Mouse (Mus musculus) limb, embryonic 15.5 days (tissue): Measurements from ENCODE around the gene Wfdc16. TPM values are rescaled to one million over a fixed set of nuclear protein-coding genes. Genes with fewer than 3 reads are reported as not detected.
"Not testable (repeated sequence)": the region's sequence is repeated elsewhere in the genome, so short reads cannot be mapped to it uniquely, and the experiment has no call there.

Source experiments
- ATAC-seq: fragments of 200-750 bp; cut with Nextera tagmentation; 2 replicates; pipeline ENCODE4 v1.8.0; 2017; ENCODE audit warnings: low read depth, moderate TSS enrichment; ENCODE audit not compliant: insufficient number of reproducible peaks, low FRiP score, low TSS enrichment
- H3K27ac ChIP-seq: fragments of 300-500 bp; sonication (generic); 2 replicates; pipeline ENCODE4 v1.5.1; 2015; ENCODE audit warnings: moderate library complexity, mild to moderate bottlenecking, inconsistent platforms
- H3K27me3 ChIP-seq: fragments of 300-500 bp; sonication (generic); 2 replicates; pipeline ENCODE4 v1.6.1; 2015; ENCODE audit warnings: inconsistent platforms
- H3K36me3 ChIP-seq: fragments of 300-500 bp; sonication (generic); 2 replicates; pipeline ENCODE4 v1.6.1; 2015; ENCODE audit warnings: inconsistent platforms
- H3K4me1 ChIP-seq: fragments of 300-500 bp; sonication (generic); 2 replicates; pipeline ENCODE4 v1.6.1; 2015; ENCODE audit warnings: inconsistent platforms
- H3K4me2 ChIP-seq: fragments of 300-500 bp; sonication (generic); 2 replicates; pipeline ENCODE4 v1.6.1; 2015; ENCODE audit warnings: mild to moderate bottlenecking, inconsistent platforms
- H3K4me3 ChIP-seq: fragments of 300-500 bp; sonication (generic); 2 replicates; pipeline ENCODE4 v1.5.1; 2015; ENCODE audit warnings: mild to moderate bottlenecking, inconsistent platforms
- H3K9ac ChIP-seq: fragments of 300-500 bp; sonication (generic); 2 replicates; pipeline ENCODE4 v1.6.1; 2015; ENCODE audit warnings: inconsistent platforms
- H3K9me3 ChIP-seq: fragments of 300-500 bp; sonication (generic); 2 replicates; pipeline ENCODE4 v1.6.1; 2016; ENCODE audit warnings: inconsistent platforms
- WGBS: fragments of 180-500 bp; shearing (Covaris S2); methylation state at CpG from one replicate; pipeline ENCODE4 v1.1.7; 2015; 5-methylcytosine and 5-hydroxymethylcytosine counted together
- polyA plus RNA-seq: library from polyadenylated mRNA; unstranded; fragments of >200 nt; fragmentation: Nextera tagmentation; extraction: Ambion mirVana; gene quantifications from 2 replicates; pipeline ENCODE4 v1.2.1, GENCODE M21; 2015

Wfdc16 gene
- polyA plus RNA-seq, 1 experiment from 2014 or later = not detected

DNA sequence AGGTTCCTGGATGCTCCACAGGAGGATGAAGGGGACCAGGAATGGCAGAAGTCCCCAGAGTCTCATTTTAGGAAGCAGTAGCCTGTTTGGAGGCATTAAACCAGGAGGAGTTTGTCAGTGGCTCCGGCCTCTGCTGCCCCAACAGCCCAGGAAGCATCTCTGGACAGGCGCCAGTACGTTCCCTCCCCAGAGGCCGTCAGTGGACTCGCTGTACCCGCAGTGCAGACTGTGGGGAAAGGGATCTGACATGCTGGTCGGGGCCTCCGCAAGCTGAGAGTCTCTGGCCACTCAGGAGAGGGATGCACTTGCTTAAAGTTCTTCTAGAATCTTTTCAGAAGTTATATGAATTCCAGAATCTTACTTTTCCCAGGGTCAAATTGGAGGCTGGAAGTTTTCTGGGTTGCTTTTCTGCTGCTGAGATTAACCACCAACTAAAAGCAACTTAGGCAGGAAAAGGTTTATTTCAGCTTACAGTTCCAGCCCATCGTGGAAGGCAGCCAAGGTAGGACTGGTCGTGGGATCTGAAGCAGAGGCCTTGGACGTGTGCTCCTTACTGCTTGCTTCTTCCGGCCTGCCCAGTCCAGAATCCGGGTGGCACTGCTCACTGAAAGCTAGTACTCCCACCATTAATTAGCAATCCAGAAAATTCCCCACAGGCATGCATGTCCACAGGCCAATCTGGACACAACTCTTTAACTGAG lies 53.4 kb downstream of the Wfdc16 start, which contains the start of gene Wfdc6a:
Gene Wfdc6a, minus strand, starts transcription at position 423 of the 701 bp plus-strand sequence.
- H3K4me3 ChIP-seq, H3K4me1 ChIP-seq, H3K27me3 ChIP-seq, ATAC-seq, H3K4me2 ChIP-seq, H3K36me3 ChIP-seq, H3K9ac ChIP-seq, H3K9me3 ChIP-seq, H3K27ac ChIP-seq: not testable (repeated sequence)
- 50% methylated on average over 13 of the region's 13 CpGs for WGBS

Other genes starting within 250 kb of the Wfdc16 start
- gene Slpi, start 249.7 kb downstream of the Wfdc16 start, polyA plus RNA-seq = 4.3 TPM in 2 replicates
- gene Rbpjl, start 235.7 kb downstream of the Wfdc16 start, polyA plus RNA-seq = 1.2 and 1.3 TPM in 2 replicates
- 108 and 113 TPM in 2 replicates for gene Matn4, start 233.6 kb downstream of the Wfdc16 start, polyA plus RNA-seq
- gene Sdc4, start 194.9 kb downstream of the Wfdc16 start, polyA plus RNA-seq = 107 and 110 TPM in 2 replicates
- gene Sys1, start 181.8 kb downstream of the Wfdc16 start, polyA plus RNA-seq = 54.5 and 61.2 TPM in 2 replicates
- gene Gm20458, start 177.8 kb downstream of the Wfdc16 start, polyA plus RNA-seq = 11.0 and 12.2 TPM in 2 replicates
- not detected in 2 replicates for gene Trp53tg5, start 165.1 kb downstream of the Wfdc16 start, polyA plus RNA-seq
- 6.3 and 6.9 TPM in 2 replicates for gene Dbndd2, start 152.7 kb downstream of the Wfdc16 start, polyA plus RNA-seq
- gene Pigt, start 141.3 kb downstream of the Wfdc16 start, polyA plus RNA-seq = 65.0 and 67.5 TPM in 2 replicates
- gene Wfdc2, start 76.4 kb downstream of the Wfdc16 start, polyA plus RNA-seq = 18.3 and 31.2 TPM in 2 replicates
- not detected in 2 replicates for gene Spint3, start 65.3 kb downstream of the Wfdc16 start, polyA plus RNA-seq
- gene Wfdc6a, start 53.3 kb downstream of the Wfdc16 start, polyA plus RNA-seq = 0.19 TPM in 1 of 2 replicates, not detected in the other
- gene Eppin, start 45.2 kb downstream of the Wfdc16 start, polyA plus RNA-seq = not detected in 2 replicates
- not detected in 2 replicates for gene Wfdc6b, start 25.3 kb downstream of the Wfdc16 start, polyA plus RNA-seq
- gene Wfdc8, start 25.2 kb downstream of the Wfdc16 start, polyA plus RNA-seq = not detected in 2 replicates
- gene Wfdc10, start 17.2 kb upstream of the Wfdc16 start, polyA plus RNA-seq = not detected in 2 replicates
- not detected in 2 replicates for gene Wfdc9, start 17.8 kb upstream of the Wfdc16 start, polyA plus RNA-seq
- gene Wfdc11, start 35.3 kb upstream of the Wfdc16 start, polyA plus RNA-seq = not detected in 2 replicates
- gene Wfdc13, start 46.3 kb upstream of the Wfdc16 start, polyA plus RNA-seq = 0.18 TPM in 1 of 2 replicates, not detected in the other
- not detected in 2 replicates for gene Spint4, start 59.7 kb upstream of the Wfdc16 start, polyA plus RNA-seq
- gene Spint5, start 76.5 kb upstream of the Wfdc16 start, polyA plus RNA-seq = not detected in 2 replicates
- gene Wfdc3, start 107.1 kb upstream of the Wfdc16 start, polyA plus RNA-seq = 0.41 and 0.50 TPM in 2 replicates
- gene Dnttip1, start 107.2 kb upstream of the Wfdc16 start, polyA plus RNA-seq = 61.0 and 63.9 TPM in 2 replicates
- 293 and 311 TPM in 2 replicates for gene Ube2c, start 131.1 kb upstream of the Wfdc16 start, polyA plus RNA-seq
- 350 and 1,119 TPM in 2 replicates for gene Tnnc2, start 141.2 kb upstream of the Wfdc16 start, polyA plus RNA-seq
- 33.8 and 40.5 TPM in 2 replicates for gene Snx21, start 147.0 kb upstream of the Wfdc16 start, polyA plus RNA-seq
- gene Acot8, start 166.1 kb upstream of the Wfdc16 start, polyA plus RNA-seq = 16.8 and 20.7 TPM in 2 replicates
- gene Zswim3, start 166.3 kb upstream of the Wfdc16 start, polyA plus RNA-seq = 7.5 and 7.9 TPM in 2 replicates
- gene Zswim1, start 183.9 kb upstream of the Wfdc16 start, polyA plus RNA-seq = 19.4 and 20.1 TPM in 2 replicates
- not detected in 2 replicates for gene Spata25, start 189.7 kb upstream of the Wfdc16 start, polyA plus RNA-seq
- 178 and 187 TPM in 2 replicates for gene Ctsa, start 194.1 kb upstream of the Wfdc16 start, polyA plus RNA-seq
- 5.8 and 9.3 TPM in 2 replicates for gene Neurl2, start 194.7 kb upstream of the Wfdc16 start, polyA plus RNA-seq
- gene Pltp, start 218.9 kb upstream of the Wfdc16 start, polyA plus RNA-seq = 57.1 and 61.8 TPM in 2 replicates
- gene Pcif1, start 240.5 kb upstream of the Wfdc16 start, polyA plus RNA-seq = 62.9 and 67.5 TPM in 2 replicates